Mouse (Mus musculus): Measurements from ENCODE around the gene Dusp18. TPM values are rescaled to one million over a fixed set of nuclear protein-coding genes. Genes with fewer than 3 reads are reported as not detected.

Dusp18 gene
- polyA plus RNA-seq (2014; fragmentation: Illumina TruSeq; extraction: RNeasy Lipid Tissue Mini Kit (QIAGEN cat#74804); ENCODE audit: low read depth, low replicate concordance), result 5.0 TPM

DNA sequence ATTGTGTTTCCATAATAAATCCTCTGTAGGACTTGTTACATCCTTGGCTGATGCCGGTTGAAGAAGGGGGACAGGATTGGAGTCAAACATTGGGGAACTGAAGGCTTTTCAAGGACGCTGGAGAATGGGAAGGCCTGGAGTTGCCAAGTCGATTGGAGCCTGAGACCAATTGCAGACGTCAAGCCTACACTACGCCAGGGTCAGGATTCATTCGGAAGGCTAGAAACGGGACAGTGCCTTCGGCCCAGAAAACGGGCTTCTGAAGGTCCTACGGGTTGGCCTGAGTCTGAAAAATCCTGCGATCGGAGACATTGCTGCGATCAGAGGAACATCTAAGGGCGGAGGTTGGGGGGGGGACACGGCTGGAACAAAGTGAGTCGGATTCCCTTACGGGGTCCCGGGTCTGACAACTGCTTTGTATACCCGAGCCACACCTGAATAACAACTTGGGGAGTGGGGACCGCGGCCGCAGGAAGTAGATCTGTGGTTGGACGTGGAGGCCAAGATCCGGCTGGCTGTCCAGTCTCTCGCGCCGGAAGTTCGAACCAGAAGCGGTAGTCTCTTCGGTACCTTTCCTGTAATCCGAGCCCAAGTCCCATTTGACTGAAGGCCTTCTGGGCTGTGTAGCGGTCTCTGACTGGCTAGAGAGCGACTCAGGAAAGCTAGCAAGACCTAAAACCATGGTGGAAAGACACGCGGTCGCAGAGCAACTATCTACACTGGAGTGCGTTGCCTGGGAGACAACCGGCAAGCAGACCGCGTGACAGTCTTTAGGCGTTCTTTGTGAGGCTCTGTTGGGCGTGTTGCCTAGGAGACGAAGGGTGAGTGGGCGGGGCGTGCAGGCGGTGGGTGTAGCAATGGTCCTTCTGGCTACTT lies at the start of gene Dusp18, which contains the start of gene 4921536K21Rik:
Dusp18 (plus strand) TSS at position 835 of the 876 bp plus-strand sequence.
4921536K21Rik (minus strand) TSS at position 693 of the 876 bp plus-strand sequence.

DNA sequence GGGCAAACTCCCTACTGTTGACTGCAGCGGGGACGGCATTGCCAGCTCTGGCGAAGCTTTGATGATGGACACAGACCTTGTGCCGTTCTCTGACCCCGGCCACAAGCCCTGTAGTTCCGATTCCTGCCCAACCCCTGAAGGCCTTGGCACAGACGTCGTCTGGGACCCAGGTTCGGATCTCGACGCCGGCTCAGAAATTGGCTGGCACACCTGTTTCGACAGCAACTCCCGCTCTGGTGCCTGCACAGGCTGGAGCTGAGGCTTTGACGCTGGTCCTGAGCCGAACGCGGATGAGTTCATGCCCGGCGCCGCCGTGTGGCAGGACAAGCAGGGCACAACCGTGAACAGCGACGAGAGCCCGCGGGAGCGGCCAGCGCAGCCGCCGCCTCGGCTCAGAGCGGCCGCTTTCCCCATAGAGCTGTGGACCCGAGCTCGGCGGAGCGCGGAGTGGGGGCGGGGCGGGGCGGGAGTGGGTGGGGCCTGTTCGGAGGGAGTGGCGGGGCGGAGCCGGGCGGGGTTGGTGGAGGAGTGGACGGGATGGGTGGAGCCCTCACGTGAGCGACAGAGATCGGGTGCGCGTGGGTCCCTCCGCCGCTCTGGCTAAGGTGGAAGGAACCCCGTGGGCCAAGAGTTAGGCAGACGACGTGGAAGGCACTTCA lies 31.5 kb upstream of the Dusp18 start, which contains the start of gene Osbp2:
Osbp2 (minus strand) TSS at position 450 of the 659 bp plus-strand sequence.

DNA sequence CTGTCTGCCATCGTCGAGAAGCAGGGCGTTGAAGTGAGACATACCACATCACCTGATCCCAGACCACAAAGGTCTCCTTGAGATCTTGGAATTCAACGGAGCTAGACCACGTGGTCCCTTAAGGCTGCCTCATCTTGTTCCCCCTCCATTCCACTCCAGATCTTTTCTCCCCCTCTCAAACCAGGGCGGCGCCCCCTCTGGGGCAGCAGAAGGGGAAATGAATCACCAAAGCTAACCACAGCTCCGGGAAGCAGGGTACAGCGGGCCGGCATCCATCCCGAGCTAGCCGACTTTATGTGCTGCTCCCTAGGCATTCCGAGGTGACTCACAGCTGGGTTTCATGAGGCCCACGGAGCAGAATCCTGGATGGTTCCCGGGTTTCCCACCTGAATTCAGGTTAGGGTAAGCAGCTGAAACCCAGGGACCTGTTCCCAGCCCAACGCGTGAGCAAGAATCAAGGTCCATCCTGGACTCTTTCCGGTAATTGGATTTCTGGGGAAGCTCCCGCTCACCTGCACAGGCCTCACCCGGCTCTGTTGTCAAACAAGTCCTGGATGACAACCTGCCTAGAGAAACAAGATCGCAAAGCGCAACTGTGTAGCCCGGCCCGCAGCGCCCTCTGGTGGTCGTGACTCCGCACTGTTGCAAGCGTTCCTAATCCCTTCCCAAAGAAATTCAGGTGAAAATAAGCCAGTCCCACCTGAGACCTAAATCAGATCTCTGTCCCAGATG lies 19.2 kb downstream of the Dusp18 start, which contains the start of gene Slc35e4:
Slc35e4 (minus strand) TSS at position 556 of the 732 bp plus-strand sequence.

DNA sequence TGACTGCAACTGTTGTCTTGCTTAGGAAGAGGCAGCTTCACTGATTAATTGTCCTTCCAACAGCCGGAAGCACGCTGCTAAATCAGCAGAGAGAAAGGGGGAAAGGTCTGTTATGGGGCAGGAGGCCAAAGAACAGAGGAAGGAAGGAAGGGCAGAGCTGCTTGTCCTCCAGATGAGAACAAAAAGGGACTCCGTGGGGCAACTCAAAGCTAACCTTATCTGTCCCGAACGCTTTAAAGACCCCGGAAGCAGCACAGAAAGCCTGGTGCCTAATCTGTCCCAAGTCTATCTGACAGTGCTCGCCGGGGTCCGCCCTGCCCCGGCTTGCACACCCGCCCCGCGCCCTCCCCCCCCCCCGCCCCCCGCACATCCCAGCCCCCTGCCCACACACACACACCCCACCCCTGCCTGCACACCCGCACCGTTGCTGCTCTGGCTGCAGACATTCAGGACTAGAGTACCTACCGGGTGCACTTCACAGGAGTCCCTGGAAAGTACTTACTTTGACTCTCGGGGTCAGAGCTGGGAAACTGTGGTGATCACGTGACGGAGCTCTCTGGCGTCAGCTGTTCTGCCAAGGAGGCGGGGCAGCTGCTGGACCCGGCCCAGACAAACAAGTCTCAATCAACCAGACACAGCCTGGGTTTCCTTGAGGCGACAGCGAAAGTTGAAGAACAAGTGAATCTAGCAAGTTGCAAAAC lies 36.6 kb downstream of the Dusp18 start, which contains the start of gene Tcn2:
Tcn2 (minus strand) TSS at position 649 of the 701 bp plus-strand sequence.

Other genes starting within 250 kb of the Dusp18 start
- gene Morc2a, start 246.0 kb upstream of the Dusp18 start, polyA plus RNA-seq (2014; fragmentation: Illumina TruSeq; extraction: RNeasy Lipid Tissue Mini Kit (QIAGEN cat#74804); ENCODE audit: low read depth, low replicate concordance), result 22.7 TPM
- gene Osbp2, start 31.3 kb upstream of the Dusp18 start, polyA plus RNA-seq (2014; fragmentation: Illumina TruSeq; extraction: RNeasy Lipid Tissue Mini Kit (QIAGEN cat#74804); ENCODE audit: low read depth, low replicate concordance), result 1.1 TPM
- gene 4921536K21Rik, start 142 bp upstream of the Dusp18 start, polyA plus RNA-seq (2014; fragmentation: Illumina TruSeq; extraction: RNeasy Lipid Tissue Mini Kit (QIAGEN cat#74804); ENCODE audit: low read depth, low replicate concordance), result 0.85 TPM
- not detected for gene Slc35e4, start 19.4 kb downstream of the Dusp18 start, polyA plus RNA-seq (2014; fragmentation: Illumina TruSeq; extraction: RNeasy Lipid Tissue Mini Kit (QIAGEN cat#74804); ENCODE audit: low read depth, low replicate concordance)
- 37.8 TPM for gene Tcn2, start 36.9 kb downstream of the Dusp18 start, polyA plus RNA-seq (2014; fragmentation: Illumina TruSeq; extraction: RNeasy Lipid Tissue Mini Kit (QIAGEN cat#74804); ENCODE audit: low read depth, low replicate concordance)
- 20.6 TPM for gene Pes1, start 68.7 kb downstream of the Dusp18 start, polyA plus RNA-seq (2014; fragmentation: Illumina TruSeq; extraction: RNeasy Lipid Tissue Mini Kit (QIAGEN cat#74804); ENCODE audit: low read depth, low replicate concordance)
- gene 4930556J24Rik, start 81.5 kb downstream of the Dusp18 start, polyA plus RNA-seq (2014; fragmentation: Illumina TruSeq; extraction: RNeasy Lipid Tissue Mini Kit (QIAGEN cat#74804); ENCODE audit: low read depth, low replicate concordance), result not detected
- 0.49 TPM for gene Gal3st1, start 88.4 kb downstream of the Dusp18 start, polyA plus RNA-seq (2014; fragmentation: Illumina TruSeq; extraction: RNeasy Lipid Tissue Mini Kit (QIAGEN cat#74804); ENCODE audit: low read depth, low replicate concordance)
- gene Sec14l4, start 136.2 kb downstream of the Dusp18 start, polyA plus RNA-seq (2014; fragmentation: Illumina TruSeq; extraction: RNeasy Lipid Tissue Mini Kit (QIAGEN cat#74804); ENCODE audit: low read depth, low replicate concordance), result not detected
- gene Sec14l3, start 169.6 kb downstream of the Dusp18 start, polyA plus RNA-seq (2014; fragmentation: Illumina TruSeq; extraction: RNeasy Lipid Tissue Mini Kit (QIAGEN cat#74804); ENCODE audit: low read depth, low replicate concordance), result 30.7 TPM
- gene Mtfp1, start 200.2 kb downstream of the Dusp18 start, polyA plus RNA-seq (2014; fragmentation: Illumina TruSeq; extraction: RNeasy Lipid Tissue Mini Kit (QIAGEN cat#74804); ENCODE audit: low read depth, low replicate concordance), result 12.0 TPM
- 0.85 TPM for gene Sec14l2, start 228.2 kb downstream of the Dusp18 start, polyA plus RNA-seq (2014; fragmentation: Illumina TruSeq; extraction: RNeasy Lipid Tissue Mini Kit (QIAGEN cat#74804); ENCODE audit: low read depth, low replicate concordance)
- 2.9 TPM for gene Rnf215, start 240.0 kb downstream of the Dusp18 start, polyA plus RNA-seq (2014; fragmentation: Illumina TruSeq; extraction: RNeasy Lipid Tissue Mini Kit (QIAGEN cat#74804); ENCODE audit: low read depth, low replicate concordance)